Mouse (Mus musculus) embryonic facial prominence, embryonic 10.5 days (tissue): Measurements from ENCODE around the gene Tmsb15a. TPM values are rescaled to one million over a fixed set of nuclear protein-coding genes. Genes with fewer than 3 reads are reported as not detected.

ENCODE experiments used
- DNase-seq: peaks from one replicate; pipeline ENCODE4 v3.0.0-alpha.2; 2017; ENCODE audit warnings: low spot score
- H3K27ac ChIP-seq: fragments of 300-500 bp; sonication (generic); replicated peaks from 2 replicates; pipeline ENCODE4 v1.5.1; 2016; ENCODE audit warnings: mild to moderate bottlenecking
- H3K27me3 ChIP-seq: fragments of 300-500 bp; sonication (generic); replicated peaks from 2 replicates; pipeline ENCODE4 v1.6.1; 2016; ENCODE audit warnings: low read depth, mild to moderate bottlenecking; ENCODE audit not compliant: poor library complexity, severe bottlenecking
- H3K36me3 ChIP-seq: fragments of 300-500 bp; sonication (generic); replicated peaks from 2 replicates; pipeline ENCODE4 v1.6.1; 2016; ENCODE audit warnings: mild to moderate bottlenecking, moderate library complexity
- H3K4me1 ChIP-seq: fragments of 300-500 bp; sonication (generic); 2 replicates; pipeline ENCODE4 v1.6.1; 2016
- H3K4me3 ChIP-seq: fragments of 300-500 bp; sonication (generic); 2 replicates; pipeline ENCODE4 v1.5.1; 2016; ENCODE audit warnings: mild to moderate bottlenecking, moderate library complexity
- H3K9me3 ChIP-seq: fragments of 300-500 bp; sonication (generic); 2 replicates; pipeline ENCODE4 v1.6.1; 2016; ENCODE audit warnings: mild to moderate bottlenecking
- WGBS: fragments of 180-500 bp; shearing (Covaris S2); methylation state at CpG from one replicate; pipeline ENCODE4 v1.1.7; 2016; 5-methylcytosine and 5-hydroxymethylcytosine counted together
- microRNA-seq: library from miRNA; unstranded; fragments of <30 nt; microRNA quantifications from one replicate; pipeline ENCODE4, GENCODE M21; 2017
- polyA plus RNA-seq: library from polyadenylated mRNA; unstranded; fragments of >200 nt; fragmentation: Nextera tagmentation; extraction: Ambion mirVana; gene quantifications from 2 replicates; pipeline ENCODE4 v1.2.1, GENCODE M21; 2016

The Tmsb15a gene
- polyA plus RNA-seq, 1 experiment from 2014 or later = not detected

GRCm38 (mm10) chrX:135693633-135694032, 31.4 kb downstream of the Tmsb15a start, which contains the start of gene Tcp11x2:
Tcp11x2 (minus strand) TSS chrX:135693790.
- H3K27me3 ChIP-seq = peaks cover 48% of the 10 kb centered on the region
- H3K4me1 ChIP-seq = no peaks in the 10 kb centered on the region
- no peak for DNase-seq
- H3K4me3 ChIP-seq = no peak within 1 kb of the TSS
- no peaks in the 10 kb centered on the region for H3K36me3 ChIP-seq
- 58% methylated on average over 1 of the region's 1 CpGs for WGBS
- H3K27ac ChIP-seq = no peak within 1 kb of the TSS
- no peaks in the 10 kb centered on the region for H3K9me3 ChIP-seq

- no peak for DNase-seq
- Histone ChIP-seq H3K9me3 (no peaks in the 10 kb centered on the region), H3K27me3 (peaks cover 81% of the 10 kb centered on the region), H3K36me3 (no peaks in the 10 kb centered on the region), H3K4me1 (no peaks in the 10 kb centered on the region), H3K4me3 (no peak overlapping the region), H3K27ac (no peak overlapping the region)
- WGBS = 79% methylated on average over 3 of the region's 3 CpGs
Measured at GRCm38 (mm10) chrX:135687802-135688201, 37.3 kb downstream of the Tmsb15a start.

GRCm38 (mm10) chrX:135681858-135682257, 43.2 kb downstream of the Tmsb15a start:
- no peak overlapping the region for H3K4me3 ChIP-seq
- DNase-seq = no peak
- 83% methylated on average over 2 of the region's 2 CpGs for WGBS
- H3K36me3 ChIP-seq = no peaks in the 10 kb centered on the region
- no peaks in the 10 kb centered on the region; the same call in 1 of the 2 replicates for H3K9me3 ChIP-seq
- H3K27me3 ChIP-seq = peaks cover 85% of the 10 kb centered on the region
- H3K4me1 ChIP-seq = no peaks in the 10 kb centered on the region
- H3K27ac ChIP-seq = no peak overlapping the region

Small RNAs within 50 kb of the gene (microRNA-seq; reads per million reads assigned to microRNA genes)
- gene Mir7646 = not detected

Other genes starting within 250 kb of the Tmsb15a start
- gene AV320801, start 230.7 kb downstream of the Tmsb15a start, polyA plus RNA-seq = not detected in 2 replicates
- 0.10 TPM in 1 of 2 replicates, not detected in the other for gene Nxf7, start 126.5 kb downstream of the Tmsb15a start, polyA plus RNA-seq
- 0.06 TPM in 1 of 2 replicates, not detected in the other for gene Prame, start 97.6 kb downstream of the Tmsb15a start, polyA plus RNA-seq
- 0.07 TPM in 1 of 2 replicates, not detected in the other for gene Tcp11x2, start 31.5 kb downstream of the Tmsb15a start, polyA plus RNA-seq
- gene Armcx5, start 17.5 kb upstream of the Tmsb15a start, polyA plus RNA-seq = 11.1 and 12.3 TPM in 2 replicates
- 51.8 and 55.4 TPM in 2 replicates for gene Gprasp1, start 17.5 kb upstream of the Tmsb15a start, polyA plus RNA-seq
- gene Bhlhb9, start 72.3 kb upstream of the Tmsb15a start, polyA plus RNA-seq = 49.2 and 52.8 TPM in 2 replicates
- gene Gprasp2, start 113.8 kb upstream of the Tmsb15a start, polyA plus RNA-seq = 28.7 and 31.8 TPM in 2 replicates